ENCODE assay signal across 13 mouse cellular contexts in the genomic region with DNA sequence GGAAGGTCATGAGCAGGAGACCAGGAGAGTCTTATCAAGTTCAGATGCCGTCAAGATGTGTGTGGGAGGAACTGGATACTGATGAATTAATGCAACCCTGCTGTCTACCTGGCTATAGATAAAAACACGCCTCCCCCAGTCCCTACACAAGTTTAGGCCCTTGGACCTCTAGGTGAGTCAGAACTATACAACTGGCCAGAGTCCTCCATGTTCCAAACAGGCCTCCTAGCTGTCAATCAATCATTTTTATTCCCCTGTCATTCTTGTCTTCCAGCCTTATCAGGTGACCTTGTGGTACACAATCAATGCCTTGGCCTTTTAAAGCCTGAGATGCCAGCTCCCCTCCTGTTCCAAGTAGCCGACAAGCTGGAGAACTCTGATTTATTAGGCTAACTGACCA.
"Had no signal": no experiment of that assay in that cellular context is flagged by ENCODE, and none has a peak within 500 bp of the region (broad histone marks: within the 10 kb centered on the region; RNA-seq: fewer than 3 reads in every experiment).

No protein-coding gene starts in this region.

- H3K9me3 ChIP-seq: embryonic facial prominence, embryonic 10.5 days; embryonic facial prominence, embryonic 15.5 days; forebrain, embryonic 10.5 days; forebrain, embryonic 12.5 days; forebrain, embryonic 13.5 days had no signal

- H3K9ac ChIP-seq: embryonic facial prominence, embryonic 12.5 days; embryonic facial prominence, embryonic 13.5 days; embryonic facial prominence, embryonic 15.5 days; forebrain, embryonic 12.5 days; forebrain, embryonic 13.5 days; forebrain, postnatal 0 days had no signal

- H3K27me3 ChIP-seq: embryonic facial prominence, embryonic 12.5 days; embryonic facial prominence, embryonic 13.5 days; embryonic facial prominence, embryonic 15.5 days; forebrain, embryonic 12.5 days; forebrain, embryonic 13.5 days had no signal

- H3K4me3 ChIP-seq: embryonic facial prominence, embryonic 10.5 days; embryonic facial prominence, embryonic 12.5 days; embryonic facial prominence, embryonic 13.5 days; embryonic facial prominence, embryonic 15.5 days; erythroblast, embryonic 14.5 days; forebrain, embryonic 10.5 days; forebrain, embryonic 12.5 days; forebrain, embryonic 13.5 days; gastrocnemius, adult 2 months; heart, adult 2 months had no signal

- H3K27ac ChIP-seq: embryonic facial prominence, embryonic 10.5 days; embryonic facial prominence, embryonic 12.5 days; embryonic facial prominence, embryonic 13.5 days; embryonic facial prominence, embryonic 15.5 days; forebrain, embryonic 10.5 days; forebrain, embryonic 12.5 days; forebrain, embryonic 13.5 days; gastrocnemius, adult 2 months; heart, adult 2 months had no signal

- H3K36me3 ChIP-seq: embryonic facial prominence, embryonic 12.5 days; embryonic facial prominence, embryonic 15.5 days; forebrain, embryonic 10.5 days; forebrain, embryonic 12.5 days had no signal

- H3K4me1 ChIP-seq: embryonic facial prominence, embryonic 10.5 days; embryonic facial prominence, embryonic 12.5 days; embryonic facial prominence, embryonic 13.5 days; embryonic facial prominence, embryonic 15.5 days; forebrain, embryonic 10.5 days; forebrain, embryonic 12.5 days; forebrain, embryonic 13.5 days had no signal

- ATAC-seq: forebrain, embryonic 13.5 days; forebrain, embryonic 14.5 days; forebrain, embryonic 16.5 days; forebrain, postnatal 0 days had no signal

- H3K4me2 ChIP-seq: embryonic facial prominence, embryonic 12.5 days; embryonic facial prominence, embryonic 13.5 days; embryonic facial prominence, embryonic 15.5 days; forebrain, embryonic 12.5 days; forebrain, embryonic 13.5 days had no signal
